Mouse (Mus musculus) MEL (cell line): ENCODE measurements around the gene Hacd2. TPM values are rescaled to one million over a fixed set of nuclear protein-coding genes. Genes with fewer than 3 reads are reported as not detected.

Source experiments
- DNase-seq: peaks from one replicate; pipeline ENCODE4 v3.0.0; 2011; ENCODE audit warnings: low read depth, low spot score
- H3K27ac ChIP-seq: 2 replicates; pipeline ENCODE4 v1.5.1; 2012; ENCODE audit warnings: low read depth, mild to moderate bottlenecking, control low read depth, low read length, moderate library complexity; ENCODE audit not compliant: control insufficient read depth
- H3K27me3 ChIP-seq, 2 experiments: fragments of 150-350 bp in 1 of 2; sonication (generic) in 1 of 2; 2 replicates each; pipeline ENCODE4 v1.6.1; 2012; ENCODE audit warnings: low read length in 2 of 2, mild to moderate bottlenecking in 2 of 2, improper control_type of control experiment in 1 of 2, moderate library complexity in 1 of 2; ENCODE audit not compliant: insufficient read depth in 2 of 2, control insufficient read depth in 1 of 2
- H3K36me3 ChIP-seq, 2 experiments: 2 replicates each; pipeline ENCODE4 v1.6.1; 2012 to 2014; ENCODE audit warnings: low read length in 2 of 2, improper control_type of control experiment in 1 of 2, inconsistent platforms in 1 of 2, mild to moderate bottlenecking in 1 of 2; ENCODE audit not compliant: insufficient read depth in 2 of 2, control insufficient read depth in 1 of 2
- H3K4me1 ChIP-seq, 2 experiments: fragments of 150-350 bp in 1 of 2; sonication (generic) in 1 of 2; 2 replicates each; pipeline ENCODE4 v1.6.1; 2012; ENCODE audit warnings: low read length in 2 of 2, improper control_type of control experiment in 1 of 2, mild to moderate bottlenecking in 1 of 2; ENCODE audit not compliant: insufficient read depth in 2 of 2, control insufficient read depth in 1 of 2
- H3K4me3 ChIP-seq, 2 experiments: fragments of 150-350 bp in 1 of 2; sonication (generic) in 1 of 2; 2 replicates each; pipeline ENCODE4 v1.5.1; 2012; ENCODE audit warnings: low read depth in 2 of 2, low read length in 2 of 2, mild to moderate bottlenecking in 2 of 2, moderate library complexity in 2 of 2, control low read depth in 1 of 2, improper control_type of control experiment in 1 of 2; ENCODE audit not compliant: control insufficient read depth in 1 of 2, insufficient read depth in 1 of 2
- H3K79me2 ChIP-seq: 2 replicates; pipeline ENCODE4 v1.6.1; 2012; ENCODE audit warnings: mild to moderate bottlenecking, low read length, moderate library complexity; ENCODE audit not compliant: control insufficient read depth, poor library complexity, insufficient read depth
- H3K9ac ChIP-seq: 2 replicates; pipeline ENCODE4 v1.6.1; 2012; ENCODE audit warnings: low read depth, mild to moderate bottlenecking, control low read depth, low read length, moderate library complexity; ENCODE audit not compliant: control insufficient read depth, poor library complexity, severe bottlenecking
- H3K9me3 ChIP-seq: fragments of 150-350 bp; sonication (generic); replicated peaks from 2 replicates; pipeline ENCODE4 v1.6.1; 2012; ENCODE audit warnings: mild to moderate bottlenecking, low read length, improper control_type of control experiment, moderate library complexity; ENCODE audit not compliant: insufficient read depth
- BHLHE40 ChIP-seq: IDR thresholded peaks from 2 replicates; pipeline ENCODE4 v1.6.1; 2012; ENCODE audit warnings: low read depth, mild to moderate bottlenecking, inconsistent platforms, low read length, improper control_type of control experiment, borderline replicate concordance
- CHD2 ChIP-seq: IDR thresholded peaks from 2 replicates; pipeline ENCODE4 v1.6.1; 2011; ENCODE audit warnings: low read length, improper control_type of control experiment
- ETS1 ChIP-seq: IDR thresholded peaks from 2 replicates; pipeline ENCODE4 v1.6.1; 2012; ENCODE audit warnings: low read depth, mild to moderate bottlenecking, inconsistent platforms, low read length, improper control_type of control experiment, moderate library complexity
- GABPA ChIP-seq: IDR thresholded peaks from 2 replicates; pipeline ENCODE4 v1.6.1; 2012; ENCODE audit warnings: low read depth, mild to moderate bottlenecking, inconsistent platforms, low read length, improper control_type of control experiment, moderate library complexity
- GATA1 ChIP-seq: IDR thresholded peaks from 2 replicates; pipeline ENCODE4 v1.6.1; 2011; ENCODE audit warnings: low read depth, low read length, improper control_type of control experiment
- JUND ChIP-seq: IDR thresholded peaks from 2 replicates; pipeline ENCODE4 v1.6.1; 2011; ENCODE audit warnings: low read depth, mild to moderate bottlenecking, improper control_type of control experiment, low read length
- MAX ChIP-seq: IDR thresholded peaks from 2 replicates; pipeline ENCODE4 v1.6.1; 2011; ENCODE audit warnings: low read length, improper control_type of control experiment
- MXI1 ChIP-seq: IDR thresholded peaks from 2 replicates; pipeline ENCODE4 v1.6.1; 2011; ENCODE audit warnings: mild to moderate bottlenecking, low read depth, low read length, improper control_type of control experiment
- MYB ChIP-seq: IDR thresholded peaks from 2 replicates; pipeline ENCODE4 v1.6.1; 2011; ENCODE audit warnings: mild to moderate bottlenecking, low read depth, low read length, improper control_type of control experiment
- MYC ChIP-seq: IDR thresholded peaks from 2 replicates; pipeline ENCODE4 v1.6.1; 2011; ENCODE audit warnings: low read depth, mild to moderate bottlenecking, low read length, improper control_type of control experiment, moderate library complexity
- NELFE ChIP-seq: IDR thresholded peaks from 2 replicates; pipeline ENCODE4 v1.6.1; 2011; ENCODE audit warnings: low read depth, low read length, improper control_type of control experiment
- NRF1 ChIP-seq: IDR thresholded peaks from 2 replicates; pipeline ENCODE4 v1.6.1; 2014; ENCODE audit warnings: low read depth, mild to moderate bottlenecking, inconsistent platforms, low read length, improper control_type of control experiment, moderate library complexity; ENCODE audit not compliant: poor library complexity, insufficient read depth, severe bottlenecking
- POLR2AphosphoS2 ChIP-seq: IDR thresholded peaks from 2 replicates; pipeline ENCODE4 v1.6.1; 2011; ENCODE audit warnings: low read length, improper control_type of control experiment
- POLR2AphosphoS5 ChIP-seq: IDR thresholded peaks from 2 replicates; pipeline ENCODE4 v1.6.1; 2012; ENCODE audit warnings: low read depth, borderline replicate concordance, mild to moderate bottlenecking, inconsistent platforms, low read length, moderate library complexity, mixed read lengths
- RAD21 ChIP-seq: IDR thresholded peaks from 2 replicates; pipeline ENCODE4 v1.6.1; 2011; ENCODE audit warnings: mild to moderate bottlenecking, low read depth, low read length, improper control_type of control experiment
- SIN3A ChIP-seq: IDR thresholded peaks from 2 replicates; pipeline ENCODE4 v1.6.1; 2012; ENCODE audit warnings: low read length, improper control_type of control experiment, inconsistent platforms
- SMC3 ChIP-seq: IDR thresholded peaks from 2 replicates; pipeline ENCODE4 v1.6.1; 2011; ENCODE audit warnings: low read depth, low read length, improper control_type of control experiment
- UBTF ChIP-seq: IDR thresholded peaks from 2 replicates; pipeline ENCODE4 v1.6.1; 2012; ENCODE audit warnings: low read depth, mild to moderate bottlenecking, inconsistent platforms, low read length, improper control_type of control experiment, moderate library complexity, borderline replicate concordance; ENCODE audit not compliant: insufficient read depth
- USF1 ChIP-seq: IDR thresholded peaks from 2 replicates; pipeline ENCODE4 v1.6.1; 2014; ENCODE audit warnings: low read depth, mild to moderate bottlenecking, inconsistent platforms, low read length, improper control_type of control experiment, moderate library complexity
- ZNF384 ChIP-seq: IDR thresholded peaks from 2 replicates; pipeline ENCODE4 v1.6.1; 2012; ENCODE audit warnings: low read depth, mild to moderate bottlenecking, inconsistent platforms, low read length, improper control_type of control experiment
- polyA plus RNA-seq, 2 experiments: library from polyadenylated mRNA; stranded (reverse) in 1 of 2; unstranded in 1 of 2; fragments of >175 nt in 1 of 2; fragments of >200 nt in 1 of 2; gene quantifications; 2 replicates each; pipeline versions ENCODE4 v1.2.1 to v1.2.4; 2012; ENCODE audit warnings: low replicate concordance in 2 of 2, low read depth in 1 of 2; ENCODE audit not compliant: insufficient read length in 2 of 2, insufficient read depth in 1 of 2, missing spikeins in 1 of 2
- total RNA-seq: library from RNA; depleted of rRNA; stranded (reverse); fragments of 300-350 nt; gene quantifications from 2 replicates; pipeline ENCODE4 v1.2.3, GENCODE M21; 2012

Gene Hacd2
- total and polyA plus RNA-seq, 3 experiments: 16.9 to 40.3 TPM; not detected in 1

- TF ChIP-seq USF1: no peak
- TF ChIP-seq POLR2AphosphoS5: no peak
- no peak for TF ChIP-seq NRF1
- TF ChIP-seq, all 39 proteins: peak for 0
- H3K4me3 ChIP-seq: no peak overlapping the region
- H3K9me3 ChIP-seq: no peaks in the 10 kb centered on the region
- no peaks in the 10 kb centered on the region for H3K36me3 ChIP-seq
- no peak overlapping the region for H3K9ac ChIP-seq
- no peak overlapping the region for H3K27ac ChIP-seq
- no peaks in the 10 kb centered on the region for H3K27me3 ChIP-seq
- no peak for DNase-seq
- no peaks in the 10 kb centered on the region for H3K79me2 ChIP-seq
- no peaks in the 10 kb centered on the region for H3K4me1 ChIP-seq
These were observed 29.4 kb upstream of the Hacd2 start for GRCm38 (mm10) chr16:34992854-34993253.

- Histone ChIP-seq H3K9me3 (no peaks in the 10 kb centered on the region), H3K4me1 (no peaks in the 10 kb centered on the region), H3K9ac (no peak overlapping the region), H3K36me3 (no peaks in the 10 kb centered on the region), H3K4me3 (no peak overlapping the region), H3K27me3 (no peaks in the 10 kb centered on the region), H3K79me2 (no peaks in the 10 kb centered on the region), H3K27ac (no peak overlapping the region)
- TF ChIP-seq MXI1 (no peak), BHLHE40 (no peak), MYC (no peak), JUND (no peak), UBTF (no peak), GABPA (no peak), NELFE (no peak), ETS1 (no peak), GATA1 (no peak)
- no peak for DNase-seq
These were observed 28.4 kb upstream of the Hacd2 start for GRCm38 (mm10) chr16:34993694-34994330.

DNA sequence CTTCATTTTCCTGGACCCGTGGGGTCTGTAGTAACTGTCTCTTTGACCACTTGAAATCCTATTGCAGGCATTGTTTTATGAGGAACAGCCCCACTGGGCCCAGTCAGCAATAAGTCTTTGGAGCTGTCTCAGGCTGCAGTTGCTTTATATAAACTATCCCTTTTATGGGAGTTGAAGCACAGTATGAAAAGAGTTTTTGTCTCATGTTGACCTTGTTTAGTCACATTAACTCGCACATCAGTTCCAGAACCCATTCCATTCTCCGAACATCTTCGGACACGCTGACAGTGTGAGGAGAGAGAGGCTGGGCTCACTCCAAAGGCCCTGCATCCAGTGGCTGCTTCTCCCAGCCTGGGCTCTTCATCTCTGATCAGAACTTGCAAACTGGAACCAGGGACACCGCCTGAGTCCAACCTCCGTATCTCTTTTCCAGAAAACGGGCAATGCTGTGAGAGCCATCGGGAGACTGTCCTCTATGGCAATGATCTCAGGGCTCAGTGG is 27.5 kb upstream of the Hacd2 start:
- Histone ChIP-seq H3K79me2 (no peaks in the 10 kb centered on the region), H3K9me3 (no peaks in the 10 kb centered on the region), H3K36me3 (no peaks in the 10 kb centered on the region), H3K9ac (no peak overlapping the region), H3K4me3 (no peak overlapping the region), H3K27me3 (no peaks in the 10 kb centered on the region), H3K27ac (no peak overlapping the region), H3K4me1 (no peaks in the 10 kb centered on the region)
- TF ChIP-seq RAD21: no peak
- no peak for TF ChIP-seq POLR2AphosphoS5
- TF ChIP-seq POLR2AphosphoS2: no peak
- no peak for TF ChIP-seq ETS1
- TF ChIP-seq ZNF384: no peak
- no peak for TF ChIP-seq MYC
- no peak for TF ChIP-seq CHD2
- no peak for TF ChIP-seq GABPA
- TF ChIP-seq SIN3A: no peak
- TF ChIP-seq SMC3: no peak
- TF ChIP-seq NRF1: no peak
- TF ChIP-seq MYB: no peak
- TF ChIP-seq MAX: no peak
- no peak for DNase-seq
